Mouse (Mus musculus): ENCODE measurements around the gene Sirt6.

DNA sequence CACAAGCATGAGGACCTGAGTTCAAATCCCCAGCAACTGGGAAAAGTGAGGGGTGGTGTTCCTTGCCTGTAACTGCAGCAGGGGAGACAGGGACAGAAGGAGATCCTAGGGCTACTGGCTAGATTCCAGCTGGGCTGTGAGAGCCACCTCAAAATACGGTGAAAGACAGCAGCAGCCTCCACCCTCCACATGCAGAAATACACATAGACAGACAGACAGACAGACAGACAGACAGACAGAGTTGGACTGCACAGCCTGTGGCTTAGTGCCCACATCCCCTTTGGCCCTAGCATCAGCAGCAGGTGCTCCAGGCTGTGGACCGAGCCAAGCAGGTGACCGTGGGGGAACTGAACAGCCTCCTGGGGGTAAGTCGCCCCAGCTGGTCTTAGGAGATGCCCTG lies 47.6 kb downstream of the Sirt6 start:
- TF ChIP-seq SMC3 (IDR thresholded peaks at IDR 0.05; ENCODE audit: low read depth, low read length) (no peak), SIN3A (IDR thresholded peaks at IDR 0.05; ENCODE audit: low read length) (no peak), MAX (IDR thresholded peaks at IDR 0.05; ENCODE audit: low read length) (no peak), ZNF384 (IDR thresholded peaks at IDR 0.05; ENCODE audit: low read depth, low read length) (no peak), POLR2A (IDR thresholded peaks at IDR 0.05; ENCODE audit: control insufficient read depth in 1 of 2, insufficient read depth in 1 of 2, low read depth in 1 of 2, low read length in 2 of 2, poor library complexity in 1 of 2) (no peak), ZC3H11A (IDR thresholded peaks at IDR 0.05; ENCODE audit: low read depth, low read length) (no peak), CTCF (IDR thresholded peaks at IDR 0.05 in 2 of 3, conservative IDR thresholded peaks at IDR 0.05 in 1 of 3; ENCODE audit: control insufficient read depth in 1 of 3, insufficient read depth in 1 of 3, low read depth in 2 of 3, low read length in 3 of 3, poor library complexity in 1 of 3, severe bottlenecking in 1 of 3) (no peak), CHD2 (IDR thresholded peaks at IDR 0.05; ENCODE audit: low read length) (no peak), EP300 (IDR thresholded peaks at IDR 0.05; ENCODE audit: low read depth in 1 of 2, low read length in 2 of 2) (no peak), ETS1 (IDR thresholded peaks at IDR 0.05; ENCODE audit: low read depth, low read length) (no peak), RCOR1 (IDR thresholded peaks at IDR 0.05; ENCODE audit: low read depth, low read length) (no peak), TAL1 (IDR thresholded peaks at IDR 0.05; ENCODE audit: low read length) (no peak), NELFE (IDR thresholded peaks at IDR 0.05; ENCODE audit: low read depth, low read length) (no peak)
